31 mouse cellular contexts compared by ENCODE assay signal in the genomic region with DNA sequence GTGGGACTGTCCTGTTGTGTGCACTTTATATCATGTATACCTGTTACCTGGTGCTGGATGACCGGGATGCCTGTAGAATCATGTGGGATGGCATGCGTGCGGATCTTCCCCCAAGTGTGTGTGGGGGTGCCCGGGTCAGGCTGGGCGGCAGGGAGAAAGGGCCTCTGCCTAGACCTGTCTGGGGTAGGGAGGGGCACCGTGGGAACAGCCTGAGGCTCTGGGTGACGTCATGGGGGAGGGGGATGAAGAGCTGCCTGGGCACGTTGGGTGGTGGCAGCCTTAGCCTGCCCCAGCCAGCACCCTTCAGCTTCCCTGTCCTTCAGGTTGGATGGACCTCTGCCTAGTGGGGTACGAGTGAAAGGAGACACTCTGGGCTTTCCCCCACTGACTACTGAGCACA. TPM values are rescaled to one million over a fixed set of nuclear protein-coding genes. Genes with fewer than 3 reads are reported as not detected.
A peak's percentile ranks its signal among the peaks of the same experiment; 100 is the strongest.
DNase-seq lines count a peak whose midpoint lies in the region; ATAC-seq and TF ChIP-seq lines count a peak whose summit lies in the region.
"Had no signal": no experiment of that assay in that cellular context is flagged by ENCODE, and none has a peak within 500 bp of the region (broad histone marks: within the 10 kb centered on the region; RNA-seq: fewer than 3 reads in every experiment).

No protein-coding gene starts in this region.

- ATAC-seq in forebrain, embryonic 13.5 days = 0 out of 2 replicates have a peak, but pooled peaks have one; percentile 7
- ATAC-seq in forebrain, postnatal 0 days = no peak
- ATAC-seq in G1E (ENCODE audit: extremely low read depth, insufficient number of reproducible peaks, low FRiP score, poor library complexity, severe bottlenecking) = no peak
- ATAC-seq: activated CD4-positive, CD25-positive, alpha-beta regulatory T cell, adult 4 months; forebrain, embryonic 15.5 days; inflammation-experienced regulatory T-cells, adult 6 months; liver, embryonic 12.5 days; liver, postnatal 0 days had no signal

- peaks cover 11% of the 10 kb centered on the region for H3K4me1 ChIP-seq in forebrain, embryonic 13.5 days
- no peaks in the 10 kb centered on the region for H3K4me1 ChIP-seq in forebrain, postnatal 0 days (ENCODE audit: insufficient read depth)
- H3K4me1 ChIP-seq in G1E (ENCODE audit: insufficient read depth, low read depth, low read length) = peaks cover 30% of the 10 kb centered on the region

- WGBS in forebrain, embryonic 13.5 days = 68% methylated on average over 9 of the region's 9 CpGs
- WGBS in forebrain, postnatal 0 days = 64% methylated on average over 9 of the region's 9 CpGs

- no peak overlapping the region for H3K9ac ChIP-seq in forebrain, embryonic 13.5 days
- H3K9ac ChIP-seq in forebrain, postnatal 0 days = no peak overlapping the region
- H3K9ac ChIP-seq: forebrain, embryonic 15.5 days; heart, embryonic 13.5 days; hindbrain, embryonic 14.5 days; liver, embryonic 12.5 days; liver, postnatal 0 days; midbrain, embryonic 12.5 days; neural tube, embryonic 12.5 days had no signal

- H3K4me3 ChIP-seq in forebrain, embryonic 13.5 days = no peak overlapping the region
- no peak overlapping the region for H3K4me3 ChIP-seq in forebrain, postnatal 0 days (ENCODE audit: low read depth, low read length)
- peak overlapping the region; percentile 17; the same call in 1 of the 2 replicates for H3K4me3 ChIP-seq in G1E (ENCODE audit: low read depth, low read length)
- H3K4me3 ChIP-seq: forebrain, embryonic 15.5 days; heart, embryonic 13.5 days; left cerebral cortex, adult 2 months; liver, embryonic 12.5 days; midbrain, embryonic 12.5 days; myocyte; neural tube, embryonic 12.5 days had no signal

- H3K36me3 ChIP-seq in forebrain, embryonic 13.5 days (ENCODE audit: poor library complexity, severe bottlenecking) = no peaks in the 10 kb centered on the region
- H3K36me3 ChIP-seq in forebrain, postnatal 0 days (ENCODE audit: insufficient read depth) = no peaks in the 10 kb centered on the region
- H3K36me3 ChIP-seq in G1E (replicated peaks) = no peaks in the 10 kb centered on the region
- H3K36me3 ChIP-seq: forebrain, embryonic 15.5 days; heart, embryonic 13.5 days; liver, embryonic 12.5 days; midbrain, embryonic 12.5 days; neural tube, embryonic 12.5 days had no signal

- no peak for DNase-seq in forebrain, postnatal 0 days
- DNase-seq in G1E (ENCODE audit: low spot score) = no peak
- DNase-seq in forelimb bud, embryonic 11.5 days (ENCODE audit: low read depth, low spot score) = peak; percentile 10
- peak; percentile 76 for DNase-seq in urinary bladder, adult 2 months (ENCODE audit: low spot score)
- DNase-seq in adrenal gland, adult 18-20 months (ENCODE audit: low spot score in 2 of 2) = no peak
- DNase-seq in spleen, postnatal 10 days (ENCODE audit: low spot score in 2 of 2) = no peak
- no peak for DNase-seq in cerebellum, adult 9-11 months
- DNase-seq: adrenal gland, postnatal 10 days; cerebellum, adult 9-10 months; embryo, embryonic 11 days; gastrocnemius, postnatal 10 days; heart, postnatal 10 days; kidney, adult 11 months; kidney, postnatal 14 days; liver, postnatal 0 days; lung, postnatal 36 days; right cerebral cortex, adult 18-20 months; right cerebral cortex, postnatal 4 days; thymus, postnatal 25 days had no signal

- TF ChIP-seq CTCF in forebrain, postnatal 0 days (IDR thresholded peaks at IDR 0.05; ENCODE audit: low read depth) = no peak
- TF ChIP-seq CTCF in G1E (IDR thresholded peaks at IDR 0.05; ENCODE audit: low read depth, low read length) = no peak

- no peak overlapping the region for H3K4me2 ChIP-seq in forebrain, embryonic 13.5 days
- H3K4me2 ChIP-seq in forebrain, postnatal 0 days (ENCODE audit: low read depth) = no peak overlapping the region
- H3K4me2 ChIP-seq: forebrain, embryonic 15.5 days; heart, embryonic 13.5 days; hindbrain, embryonic 14.5 days; liver, embryonic 12.5 days; midbrain, embryonic 12.5 days; neural tube, embryonic 12.5 days had no signal

- H3K9me3 ChIP-seq in forebrain, embryonic 13.5 days (replicated peaks) = no peaks in the 10 kb centered on the region
- H3K9me3 ChIP-seq in forebrain, postnatal 0 days (ENCODE audit: low read length) = no peaks in the 10 kb centered on the region
- no peaks in the 10 kb centered on the region for H3K9me3 ChIP-seq in G1E (replicated peaks)
- H3K9me3 ChIP-seq: forebrain, embryonic 15.5 days; heart, embryonic 13.5 days; liver, embryonic 12.5 days; midbrain, embryonic 12.5 days; neural tube, embryonic 12.5 days had no signal

- H3K27me3 ChIP-seq in forebrain, embryonic 13.5 days = peaks cover 17% of the 10 kb centered on the region
- H3K27me3 ChIP-seq in forebrain, postnatal 0 days (ENCODE audit: insufficient read depth, low read length) = no peaks in the 10 kb centered on the region
- peaks cover 35% of the 10 kb centered on the region for H3K27me3 ChIP-seq in G1E (ENCODE audit: insufficient read depth, low read length)

- no peak overlapping the region for H3K27ac ChIP-seq in forebrain, embryonic 13.5 days
- no peak overlapping the region for H3K27ac ChIP-seq in forebrain, postnatal 0 days (ENCODE audit: low read depth, low read length)
- H3K27ac ChIP-seq: forebrain, embryonic 15.5 days; heart, embryonic 13.5 days; hindbrain, embryonic 14.5 days; left cerebral cortex, adult 2 months; liver, embryonic 12.5 days; midbrain, embryonic 12.5 days; neural tube, embryonic 12.5 days had no signal

RNA-seq across cellular contexts. Expression of a gene that starts 4.4 kb away (rescaled TPM):
- polyA plus RNA-seq in forebrain, embryonic 13.5 days (2015; fragmentation: Nextera tagmentation; extraction: Ambion mirVana) = 0.35 and 0.36 TPM in 2 replicates
- 0.69 and 0.81 TPM in 2 replicates for total RNA-seq in forebrain, postnatal 0 days (2014; rRNA removed)
- 0.53 and 0.65 TPM in 2 replicates for polyA plus RNA-seq in forebrain, postnatal 0 days (2015; fragmentation: Nextera tagmentation; extraction: Ambion mirVana)
- total RNA-seq in G1E (2014; fragmentation: Nextera tagmentation) (2.0 and 2.9 TPM in 2 replicates), G1E (2017) (9.2 and 11.4 TPM in 2 replicates)
- polyA plus RNA-seq in G1E (2012) = 3.9 and 4.6 TPM in 2 replicates
- polyA plus RNA-seq in urinary bladder, adult 2 months (2012; rRNA removed) = 4.2 and 5.0 TPM in 2 replicates
- 1 to 10 TPM; 3.6 to 6.8 TPM for total RNA-seq in adrenal gland, adult 18-20 months (2021)

RNA-seq across cellular contexts. Expression of a gene that starts 14.5 kb away (rescaled TPM):
- 0.31 and 0.32 TPM in 2 replicates for polyA plus RNA-seq in forebrain, embryonic 13.5 days (2015; fragmentation: Nextera tagmentation; extraction: Ambion mirVana)
- total RNA-seq in forebrain, postnatal 0 days (2014; rRNA removed) = 1.0 and 2.0 TPM in 2 replicates
- polyA plus RNA-seq in forebrain, postnatal 0 days (2015; fragmentation: Nextera tagmentation; extraction: Ambion mirVana) = 1.3 and 1.8 TPM in 2 replicates
- not detected in 2 replicates for total RNA-seq in G1E (2014; fragmentation: Nextera tagmentation)
- 0.12 TPM in 1 of 2 replicates, not detected in the other for total RNA-seq in G1E (2017)
- polyA plus RNA-seq in G1E (2012) = 0.01 TPM in 1 of 2 replicates, not detected in the other
- 35.1 and 39.2 TPM in 2 replicates for polyA plus RNA-seq in urinary bladder, adult 2 months (2012; rRNA removed)
- total RNA-seq in adrenal gland, adult 18-20 months (2021) = under 1 TPM; 0.20 to 0.45 TPM

RNA-seq across cellular contexts. Expression of a gene that starts 23.8 kb away (rescaled TPM):
- 3.3 and 3.8 TPM in 2 replicates for polyA plus RNA-seq in forebrain, embryonic 13.5 days (2015; fragmentation: Nextera tagmentation; extraction: Ambion mirVana)
- total RNA-seq in forebrain, postnatal 0 days (2014; rRNA removed) = 4.3 and 5.0 TPM in 2 replicates
- polyA plus RNA-seq in forebrain, postnatal 0 days (2015; fragmentation: Nextera tagmentation; extraction: Ambion mirVana) = 5.1 and 6.9 TPM in 2 replicates
- total RNA-seq in G1E (2014; fragmentation: Nextera tagmentation) (2.6 TPM in 1 of 2 replicates, not detected in the other), G1E (2017) (0.33 and 0.64 TPM in 2 replicates)
- 1.4 TPM in 2 replicates for polyA plus RNA-seq in G1E (2012)
- polyA plus RNA-seq in urinary bladder, adult 2 months (2012; rRNA removed) = 2.3 and 2.8 TPM in 2 replicates
- 1 to 10 TPM; 1.3 to 2.4 TPM for total RNA-seq in adrenal gland, adult 18-20 months (2021)
- polyA plus RNA-seq: myocyte had no signal

RNA-seq across cellular contexts. Expression of a gene that starts 26.8 kb away (rescaled TPM):
- polyA plus RNA-seq in forebrain, embryonic 13.5 days (2015; fragmentation: Nextera tagmentation; extraction: Ambion mirVana) = 205 and 211 TPM in 2 replicates
- total RNA-seq in forebrain, postnatal 0 days (2014; rRNA removed) = 168 and 183 TPM in 2 replicates
- 198 and 200 TPM in 2 replicates for polyA plus RNA-seq in forebrain, postnatal 0 days (2015; fragmentation: Nextera tagmentation; extraction: Ambion mirVana)
- total RNA-seq in G1E (2014; fragmentation: Nextera tagmentation) (17.6 and 19.0 TPM in 2 replicates), G1E (2017) (41.9 and 56.8 TPM in 2 replicates)
- 30.0 and 38.9 TPM in 2 replicates for polyA plus RNA-seq in G1E (2012)
- 68.7 and 73.4 TPM in 2 replicates for polyA plus RNA-seq in urinary bladder, adult 2 months (2012; rRNA removed)
- 10 to 100 TPM; 51.7 to 53.5 TPM for total RNA-seq in adrenal gland, adult 18-20 months (2021)

RNA-seq across cellular contexts. Expression of a gene that starts 34.3 kb away (rescaled TPM):
- 12.2 and 12.3 TPM in 2 replicates for polyA plus RNA-seq in forebrain, embryonic 13.5 days (2015; fragmentation: Nextera tagmentation; extraction: Ambion mirVana)
- total RNA-seq in forebrain, postnatal 0 days (2014; rRNA removed) = 1.3 and 2.0 TPM in 2 replicates
- 1.9 and 3.1 TPM in 2 replicates for polyA plus RNA-seq in forebrain, postnatal 0 days (2015; fragmentation: Nextera tagmentation; extraction: Ambion mirVana)
- 1.7 TPM in 1 of 2 replicates, not detected in the other for total RNA-seq in G1E (2014; fragmentation: Nextera tagmentation)
- 2.9 and 3.7 TPM in 2 replicates for total RNA-seq in G1E (2017)
- 0.41 and 0.42 TPM in 2 replicates for polyA plus RNA-seq in G1E (2012)
- 5.4 and 8.4 TPM in 2 replicates for polyA plus RNA-seq in urinary bladder, adult 2 months (2012; rRNA removed)
- 1 to 10 TPM; 3.1 to 4.0 TPM for total RNA-seq in adrenal gland, adult 18-20 months (2021)
- total RNA-seq: midbrain, postnatal 0 days had no signal

Comparison
In these comparisons a context has a peak if more than half of its experiments do, and no peak if none do; other contexts are left out.
1. DNase-seq: peak in forelimb bud, embryonic 11.5 days (single experiment) and urinary bladder, adult 2 months (single experiment); none in forebrain, postnatal 0 days (single experiment), G1E (single experiment), adrenal gland, adult 18-20 months (0 of 2), spleen, postnatal 10 days (0 of 2) and cerebellum, adult 9-11 months (single experiment).
2. RNA of a gene that starts 14.5 kb away (polyA plus RNA-seq): 35.1 to 39.2 TPM in urinary bladder, adult 2 months; 1.3 to 1.8 TPM in forebrain, postnatal 0 days, 0.31 to 0.32 TPM in forebrain, embryonic 13.5 days and 0.01 TPM in G1E; every median in the first group is over 10 times any median in the second.